Mouse (Mus musculus) thymus, adult 2 months (tissue): ENCODE data around the gene Cxcr6.

Experiments used
- CTCF ChIP-seq: fragments of 200-500 bp; IDR thresholded peaks from 2 replicates; pipeline ENCODE4 v1.5.1; 2012; ENCODE audit warnings: mild to moderate bottlenecking, control low read depth, low read length, moderate library complexity, borderline replicate concordance; ENCODE audit not compliant: control insufficient read depth, poor library complexity, insufficient read depth; ENCODE audit errors: extremely low read depth
- POLR2A ChIP-seq: fragments of 200-500 bp; IDR thresholded peaks from 2 replicates; pipeline ENCODE4 v1.6.1; 2012; ENCODE audit warnings: mild to moderate bottlenecking, low read length, control low read depth, moderate library complexity; ENCODE audit not compliant: control insufficient read depth, poor library complexity, insufficient read depth; ENCODE audit errors: extremely low read depth

DNA sequence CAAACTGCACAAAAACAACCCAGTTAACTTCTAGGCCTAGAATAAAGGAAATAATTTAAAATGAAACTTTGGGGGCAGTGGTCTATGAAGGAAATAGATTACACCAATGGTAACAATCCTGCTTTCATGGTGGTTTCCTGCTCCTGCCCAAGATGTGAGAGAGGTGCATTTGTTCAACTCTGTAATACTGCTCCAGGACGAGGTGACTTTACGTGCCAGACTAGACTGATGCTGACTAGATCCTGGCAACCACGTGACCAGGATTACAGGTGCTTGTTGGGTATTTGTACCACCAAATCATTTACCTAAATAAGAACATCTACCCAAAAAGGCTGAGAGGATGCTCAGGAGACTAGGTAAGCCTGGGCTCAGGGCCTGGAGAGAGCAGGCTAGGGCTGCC is 5.6 kb downstream of the Cxcr6 start:
- TF ChIP-seq POLR2A (no peak), CTCF (no peak)
